Mouse (Mus musculus) myocyte (in vitro differentiated cells): Measurements from ENCODE around the gene Fam92b. TPM values are rescaled to one million over a fixed set of nuclear protein-coding genes. Genes with fewer than 3 reads are reported as not detected.

Experiments used
- H3K27me3 ChIP-seq: one replicate; pipeline ENCODE4 v1.6.1; 2011; ENCODE audit not compliant: control insufficient read depth, insufficient read depth, insufficient read length
- H3K36me3 ChIP-seq: one replicate; pipeline ENCODE4 v1.6.1; 2011; ENCODE audit not compliant: control insufficient read depth, insufficient read depth
- H3K4me2 ChIP-seq: one replicate; pipeline ENCODE4 v1.6.1; 2011; ENCODE audit warnings: low read depth, control low read depth
- H3K4me3 ChIP-seq: one replicate; pipeline ENCODE4 v1.5.1; 2011; ENCODE audit warnings: mild to moderate bottlenecking, control low read depth, moderate library complexity
- H3K79me2 ChIP-seq: one replicate; pipeline ENCODE4 v1.6.1; 2011; ENCODE audit not compliant: control insufficient read depth, insufficient read depth
- H3ac ChIP-seq: one replicate; pipeline ENCODE4 v1.6.1; 2011; ENCODE audit not compliant: control insufficient read depth, insufficient read length
- CEBPB ChIP-seq: IDR thresholded peaks from 2 replicates; pipeline ENCODE4 v1.6.1; 2011; ENCODE audit warnings: mild to moderate bottlenecking, moderate library complexity; ENCODE audit not compliant: poor library complexity, insufficient read depth, severe bottlenecking
- E2F4 ChIP-seq: IDR thresholded peaks from one replicate; pipeline ENCODE4 v1.6.1; 2011; ENCODE audit warnings: mild to moderate bottlenecking, control low read depth, moderate library complexity; ENCODE audit not compliant: insufficient read depth
- MAX ChIP-seq: IDR thresholded peaks from one replicate; pipeline ENCODE4 v1.6.1; 2011; ENCODE audit warnings: low read depth, mild to moderate bottlenecking, control low read depth
- MYOD1 ChIP-seq, 3 experiments: IDR thresholded peaks; one replicate each; pipeline ENCODE4 v1.6.1; 2011; ENCODE audit warnings: control low read depth in 2 of 3, low read depth in 2 of 3, mild to moderate bottlenecking in 2 of 3, moderate library complexity in 1 of 3; ENCODE audit not compliant: insufficient read length in 2 of 3, control insufficient read depth in 1 of 3
- MYOG ChIP-seq, 3 experiments: IDR thresholded peaks; one replicate each; pipeline ENCODE4 v1.6.1; 2011; ENCODE audit warnings: control low read depth in 2 of 3, low read depth in 2 of 3, mild to moderate bottlenecking in 2 of 3; ENCODE audit not compliant: insufficient read length in 2 of 3, control insufficient read depth in 1 of 3, insufficient read depth in 1 of 3
- POLR2A ChIP-seq: IDR thresholded peaks from one replicate; pipeline ENCODE4 v1.6.1; 2011; ENCODE audit warnings: low read depth, mild to moderate bottlenecking, control low read depth, moderate library complexity; ENCODE audit not compliant: insufficient read length
- POLR2AphosphoS2 ChIP-seq: IDR thresholded peaks from one replicate; pipeline ENCODE4 v1.6.1; 2011; ENCODE audit warnings: low read depth, control low read depth; ENCODE audit not compliant: insufficient read length
- REST ChIP-seq: IDR thresholded peaks from one replicate; pipeline ENCODE4 v1.6.1; 2011; ENCODE audit warnings: mild to moderate bottlenecking, control low read depth, moderate library complexity; ENCODE audit not compliant: insufficient read depth, insufficient read length
- SRF ChIP-seq: IDR thresholded peaks from one replicate; pipeline ENCODE4 v1.6.1; 2011; ENCODE audit warnings: low read depth; ENCODE audit not compliant: control insufficient read depth, insufficient read length
- TCF12 ChIP-seq: IDR thresholded peaks from one replicate; pipeline ENCODE4 v1.6.1; 2011; ENCODE audit warnings: mild to moderate bottlenecking, control low read depth; ENCODE audit not compliant: poor library complexity, insufficient read depth, severe bottlenecking
- TCF3 ChIP-seq: IDR thresholded peaks from one replicate; pipeline ENCODE4 v1.6.1; 2011; ENCODE audit warnings: low read depth, control low read depth; ENCODE audit not compliant: insufficient read length
- USF1 ChIP-seq: IDR thresholded peaks from one replicate; pipeline ENCODE4 v1.6.1; 2011; ENCODE audit warnings: low read depth, mild to moderate bottlenecking, control low read depth, moderate library complexity
- polyA plus RNA-seq: library from polyadenylated mRNA; unstranded; fragments of >200 nt; fragmentation: generic; extraction: Trizol; gene quantifications from one replicate; pipeline ENCODE4 v1.2.1, GENCODE M21; 2012; ENCODE audit warnings: missing spikeins

Gene Fam92b
- polyA plus RNA-seq, 1 experiment, result not detected

DNA sequence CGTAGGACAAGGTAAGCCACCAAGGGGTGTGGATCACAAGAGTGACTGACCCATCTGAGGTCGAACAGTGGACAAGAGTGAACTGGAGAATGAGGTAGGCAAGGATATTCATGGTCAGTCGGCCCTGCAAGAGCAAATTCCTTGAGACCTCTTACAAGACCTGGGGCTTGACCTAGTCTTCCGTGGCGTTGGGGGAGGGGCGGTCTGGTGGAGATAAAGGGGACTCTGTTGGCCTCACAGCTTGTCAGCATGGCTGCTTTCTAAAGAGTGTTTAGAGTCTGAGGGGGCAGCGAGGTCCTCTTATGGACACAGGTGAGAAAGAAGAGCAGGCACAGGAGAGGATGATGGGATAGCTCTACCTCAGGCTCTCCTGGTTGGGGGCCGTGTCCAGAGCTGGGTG, 8.1 kb downstream of the Fam92b start:
- no peak overlapping the region for H3K4me3 ChIP-seq

GRCm38 (mm10) chr8:120167821-120168220, 9.4 kb downstream of the Fam92b start:
- Histone ChIP-seq H3K27me3 (peaks cover 16% of the 10 kb centered on the region), H3K79me2 (no peaks in the 10 kb centered on the region), H3K36me3 (no peaks in the 10 kb centered on the region), H3K4me3 (no peak overlapping the region), H3ac (no peak overlapping the region), H3K4me2 (no peak overlapping the region)
- TF ChIP-seq E2F4, result no peak
- no peak for TF ChIP-seq MYOG (IDR thresholded peaks at IDR 0.05; ENCODE audit: control insufficient read depth in 1 of 3, insufficient read depth in 1 of 3, insufficient read length in 2 of 3, low read depth in 2 of 3)
- TF ChIP-seq SRF, result no peak
- no peak for TF ChIP-seq MYOD1 (IDR thresholded peaks at IDR 0.05; ENCODE audit: control insufficient read depth in 1 of 3, insufficient read length in 2 of 3, low read depth in 2 of 3)
- TF ChIP-seq MAX, result no peak
- TF ChIP-seq USF1, result no peak
- TF ChIP-seq POLR2A, result no peak
- TF ChIP-seq CEBPB, result no peak
- no peak for TF ChIP-seq TCF12

More for the DNA sequence above, 8.1 kb downstream of the Fam92b start:
- TF ChIP-seq POLR2AphosphoS2 (no peak), E2F4 (no peak), POLR2A (no peak), SRF (no peak), CEBPB (no peak), TCF3 (no peak), TCF12 (no peak), USF1 (no peak), MYOG (IDR thresholded peaks at IDR 0.05; ENCODE audit: control insufficient read depth in 1 of 3, insufficient read depth in 1 of 3, insufficient read length in 2 of 3, low read depth in 2 of 3) (no peak), MAX (no peak), MYOD1 (IDR thresholded peaks at IDR 0.05; ENCODE audit: control insufficient read depth in 1 of 3, insufficient read length in 2 of 3, low read depth in 2 of 3) (no peak), REST (no peak)
- Histone ChIP-seq H3K79me2 (no peaks in the 10 kb centered on the region), H3K36me3 (no peaks in the 10 kb centered on the region), H3K4me2 (no peak overlapping the region), H3ac (no peak overlapping the region), H3K27me3 (peaks cover 18% of the 10 kb centered on the region)

GRCm38 (mm10) chr8:120167136-120167535, 10.1 kb downstream of the Fam92b start:
- Histone ChIP-seq H3K4me2 (no peak overlapping the region), H3K4me3 (no peak overlapping the region), H3ac (no peak overlapping the region), H3K79me2 (no peaks in the 10 kb centered on the region), H3K27me3 (peaks cover 16% of the 10 kb centered on the region), H3K36me3 (no peaks in the 10 kb centered on the region)
- TF ChIP-seq USF1, result no peak
- TF ChIP-seq POLR2A, result no peak

DNA sequence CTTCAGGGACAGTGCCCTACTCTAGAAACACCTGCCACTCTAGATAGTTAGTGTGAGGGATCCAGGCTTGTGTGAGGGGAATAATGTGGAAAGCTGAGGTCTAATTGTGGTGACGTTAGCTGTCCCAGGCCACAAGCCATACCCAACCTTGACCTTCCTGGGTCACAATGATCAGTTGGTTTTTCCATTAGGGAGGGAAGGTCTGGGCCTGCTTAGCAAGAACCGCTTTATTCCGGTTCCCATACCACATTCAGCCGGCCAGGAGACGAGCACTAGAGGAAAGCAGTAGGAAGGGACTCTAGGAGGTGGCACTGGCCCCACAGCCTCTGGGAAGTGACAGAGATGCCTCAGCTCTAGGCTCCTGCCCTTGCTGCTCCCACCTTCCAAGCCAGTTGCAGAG, 13.2 kb downstream of the Fam92b start:
- H3ac ChIP-seq, result no peak overlapping the region
- peaks cover 9% of the 10 kb centered on the region for H3K27me3 ChIP-seq
- H3K79me2 ChIP-seq, result no peaks in the 10 kb centered on the region
- TF ChIP-seq MAX (no peak), SRF (no peak), POLR2AphosphoS2 (no peak), POLR2A (no peak), TCF3 (no peak), TCF12 (no peak), CEBPB (no peak), REST (no peak), MYOG (IDR thresholded peaks at IDR 0.05; ENCODE audit: control insufficient read depth in 1 of 3, insufficient read depth in 1 of 3, insufficient read length in 2 of 3, low read depth in 2 of 3) (no peak), E2F4 (no peak), USF1 (no peak), MYOD1 (IDR thresholded peaks at IDR 0.05; ENCODE audit: control insufficient read depth in 1 of 3, insufficient read length in 2 of 3, low read depth in 2 of 3) (no peak)
- H3K36me3 ChIP-seq, result no peaks in the 10 kb centered on the region
- H3K4me2 ChIP-seq, result no peak overlapping the region
- no peak overlapping the region for H3K4me3 ChIP-seq

GRCm38 (mm10) chr8:120163376-120163775, 13.9 kb downstream of the Fam92b start:
- no peak overlapping the region for H3K4me3 ChIP-seq
- H3K79me2 ChIP-seq, result no peaks in the 10 kb centered on the region
- H3K36me3 ChIP-seq, result no peaks in the 10 kb centered on the region
- no peak overlapping the region for H3K4me2 ChIP-seq
- no peak overlapping the region for H3ac ChIP-seq
- peaks cover 6% of the 10 kb centered on the region for H3K27me3 ChIP-seq
- no peak for TF ChIP-seq CEBPB
- TF ChIP-seq E2F4, result no peak
- no peak for TF ChIP-seq MYOG (IDR thresholded peaks at IDR 0.05; ENCODE audit: control insufficient read depth in 1 of 3, insufficient read depth in 1 of 3, insufficient read length in 2 of 3, low read depth in 2 of 3)
- TF ChIP-seq REST, result no peak
- TF ChIP-seq TCF12, result no peak

- TF ChIP-seq TCF12 (no peak), TCF3 (no peak), SRF (no peak), POLR2AphosphoS2 (no peak), POLR2A (no peak), E2F4 (no peak), USF1 (no peak)
- no peaks in the 10 kb centered on the region for H3K27me3 ChIP-seq
Measured at GRCm38 (mm10) chr8:120162404-120162752, 14.9 kb downstream of the Fam92b start.

More at GRCm38 (mm10) chr8:120162404-120162752, 14.9 kb downstream of the Fam92b start:
- H3ac ChIP-seq, result no peak overlapping the region
- H3K36me3 ChIP-seq, result no peaks in the 10 kb centered on the region
- H3K4me2 ChIP-seq, result no peak overlapping the region
- H3K79me2 ChIP-seq, result no peaks in the 10 kb centered on the region
- H3K4me3 ChIP-seq, result no peak overlapping the region
